Mouse (Mus musculus) layer of hippocampus, adult 9-11 months (tissue): ENCODE measurements around the gene Nmnat2.

ENCODE experiments used
- DNase-seq: peaks from one replicate; pipeline ENCODE4 v3.0.0; 2022

Gene Nmnat2

DNA sequence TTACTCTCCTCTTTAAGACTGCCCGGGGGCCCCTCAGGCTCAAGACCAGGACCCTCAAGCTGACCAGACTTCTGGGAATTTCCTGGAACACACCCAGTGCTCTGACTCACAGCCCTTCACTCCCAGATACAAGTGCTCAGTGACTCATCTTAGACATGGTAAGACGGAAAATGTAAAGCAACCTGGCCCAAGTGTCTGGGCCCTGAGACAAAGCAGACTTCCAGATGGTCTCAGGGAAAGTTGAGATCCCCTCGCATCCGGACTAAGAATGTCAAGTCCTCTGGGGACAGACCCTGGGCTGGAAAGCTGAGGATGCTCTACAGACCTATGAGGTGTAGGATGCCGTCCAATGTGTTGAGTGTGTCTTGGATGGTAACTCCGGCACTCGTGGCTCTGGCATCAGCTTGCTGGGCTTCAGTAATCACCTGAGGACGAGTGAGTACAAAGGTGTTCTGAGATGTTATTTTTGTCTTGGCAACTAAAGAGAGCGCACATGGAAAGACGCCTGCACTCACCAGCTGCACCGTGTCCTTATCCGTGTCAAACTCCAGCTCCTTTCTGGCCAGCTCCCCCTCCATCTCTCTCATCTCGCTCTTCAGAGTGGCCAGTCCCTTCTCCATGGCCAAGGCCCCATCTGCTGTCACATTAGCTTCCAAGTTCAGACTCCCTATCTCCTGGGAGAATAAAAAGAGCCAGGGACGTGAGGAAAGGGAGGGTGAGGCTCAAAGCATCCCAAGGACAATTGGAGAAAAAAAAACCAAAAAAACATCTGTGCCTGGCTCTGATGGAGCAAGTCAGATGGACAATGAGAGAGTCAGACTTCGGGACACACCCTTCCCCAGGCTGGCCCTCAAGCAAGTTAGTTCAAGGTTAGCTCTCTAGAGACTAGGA lies 171.9 kb downstream of the Nmnat2 start:
- no peak for DNase-seq

DNA sequence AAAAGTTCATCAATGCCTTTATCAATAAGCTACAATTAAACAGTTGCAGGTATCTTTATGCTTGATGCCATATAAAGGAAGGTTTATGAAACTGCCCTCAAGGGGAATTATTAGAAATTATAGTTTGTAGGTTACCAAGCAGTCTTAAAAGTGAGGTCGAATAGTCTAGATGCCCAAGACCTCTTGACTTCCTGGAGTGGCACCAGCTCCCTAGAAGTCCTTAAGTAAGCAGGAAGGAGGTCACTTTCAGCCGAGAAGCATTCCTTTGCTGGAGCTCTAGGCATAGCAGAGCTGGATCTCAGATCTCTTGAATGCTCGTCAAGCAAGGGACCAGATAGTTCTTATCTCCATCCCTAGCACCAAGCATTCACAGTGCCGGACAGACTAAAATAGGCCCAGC lies 172.8 kb downstream of the Nmnat2 start:
- DNase-seq, result no peak

DNA sequence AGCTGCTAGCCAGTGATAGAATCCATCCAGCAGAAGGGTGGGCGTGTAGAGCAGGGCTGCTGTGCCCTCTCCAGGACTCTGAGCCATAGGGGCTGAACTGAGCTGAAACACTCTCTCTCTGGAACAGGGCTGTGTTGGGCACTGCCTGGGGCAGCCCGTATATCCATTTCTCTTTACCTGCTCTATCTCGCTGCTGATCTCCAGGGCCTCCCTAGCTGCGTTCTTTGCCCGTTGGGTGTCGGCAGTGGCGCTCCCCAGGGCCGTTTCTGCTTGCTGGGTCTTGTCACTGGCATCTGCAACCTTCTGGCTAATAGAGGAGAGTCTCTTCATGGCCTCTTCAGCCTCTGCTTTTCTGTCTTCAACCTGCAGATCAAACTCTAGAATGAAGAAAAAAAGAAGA lies 174.0 kb downstream of the Nmnat2 start:
- DNase-seq, result no peak

DNA sequence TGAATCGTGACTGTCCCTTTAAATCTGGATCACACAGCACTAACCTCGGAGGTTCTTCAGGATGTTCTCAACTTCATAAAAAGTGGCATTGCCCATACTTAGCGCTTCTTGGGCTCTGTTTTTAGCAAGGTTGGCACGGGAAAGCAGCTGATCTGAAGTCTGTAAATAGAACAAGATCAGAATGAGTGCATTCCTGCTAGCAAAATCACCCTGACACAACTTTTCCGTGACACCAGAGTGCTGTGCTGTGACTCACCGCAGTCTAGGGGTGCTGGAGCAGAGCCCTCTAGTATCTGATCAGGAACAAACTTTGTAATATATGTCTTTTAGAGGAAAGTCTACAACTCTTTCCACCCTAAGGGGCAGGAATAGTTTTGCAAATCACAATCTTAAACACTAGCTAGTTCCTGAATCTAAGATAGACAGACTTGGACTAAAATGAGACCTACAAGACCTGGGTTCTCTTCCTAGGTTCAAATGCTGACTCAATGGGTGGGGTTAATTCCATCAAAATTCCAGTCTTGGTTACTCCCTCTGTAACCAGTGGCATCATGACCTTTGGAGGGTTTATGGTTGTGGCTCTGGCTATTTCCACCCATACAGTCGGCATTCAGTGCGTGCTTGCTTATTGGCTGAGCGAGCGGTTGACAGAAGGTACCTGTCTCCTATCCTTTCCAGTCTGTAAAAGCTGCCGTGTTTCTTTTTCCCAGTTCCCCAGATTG lies 175.4 kb downstream of the Nmnat2 start:
- DNase-seq, result no peak

DNA sequence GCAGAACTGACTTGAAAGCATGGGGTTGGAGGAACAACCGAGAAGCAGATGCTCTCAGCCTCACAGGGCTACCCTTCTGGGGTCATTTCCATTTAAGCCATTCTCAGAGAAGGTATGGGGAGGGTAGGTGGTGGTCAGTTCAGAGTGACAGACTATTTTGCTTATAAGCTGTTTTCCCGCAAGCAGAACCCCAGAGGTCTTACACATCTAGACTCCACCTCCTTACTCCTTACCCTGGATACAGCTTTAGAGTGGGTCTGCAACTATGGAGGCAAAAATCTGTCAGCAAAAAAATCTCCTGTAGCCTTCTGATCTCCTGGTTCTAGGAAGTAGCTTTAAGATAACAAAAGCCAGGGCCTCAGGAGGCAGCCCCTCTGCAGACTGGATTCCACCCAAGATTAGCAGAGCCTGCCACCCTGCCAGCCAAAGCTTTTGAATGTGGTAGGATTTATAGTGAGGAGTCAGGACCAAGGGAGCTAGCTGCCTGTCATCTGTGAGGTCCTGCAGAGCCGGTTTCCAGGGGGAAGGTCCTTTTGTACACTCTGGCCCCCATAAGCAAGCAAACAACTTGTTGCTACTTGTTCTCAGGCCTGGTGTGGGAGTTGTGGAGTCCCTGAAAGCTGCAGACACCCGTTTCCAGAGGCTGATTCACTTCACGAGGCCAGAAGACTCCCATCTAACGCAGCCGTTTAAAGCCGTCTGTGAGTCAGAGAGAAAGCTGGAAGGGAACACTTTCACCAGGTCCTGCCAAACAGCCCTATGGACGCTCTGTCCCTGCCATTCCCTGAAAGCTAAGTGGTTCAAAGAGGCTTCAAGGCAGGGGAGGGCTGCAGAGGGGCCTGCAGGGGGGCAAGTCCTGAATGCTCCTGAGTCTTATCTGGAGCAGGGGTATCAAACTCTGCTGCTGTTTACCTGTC lies 179.3 kb downstream of the Nmnat2 start:
- no peak for DNase-seq

DNA sequence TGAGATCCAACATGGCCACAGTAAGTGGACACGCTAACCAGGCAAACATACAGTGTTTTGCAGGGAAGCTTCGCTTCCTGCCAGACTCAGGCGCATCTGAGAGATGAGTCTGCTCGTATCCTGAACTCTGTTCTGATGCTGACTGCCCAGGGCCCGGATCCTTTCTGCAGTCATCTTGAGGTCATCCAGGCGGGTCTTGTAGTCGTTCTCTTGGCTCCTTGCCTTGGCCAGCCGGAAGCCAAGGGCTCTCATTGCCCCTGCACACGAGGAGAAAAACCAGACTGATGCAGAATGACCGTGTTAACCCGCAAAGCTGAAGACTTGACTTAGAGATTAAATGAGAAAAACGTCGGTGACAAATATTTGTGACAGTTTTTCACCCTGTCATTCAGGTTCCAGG lies 181.9 kb downstream of the Nmnat2 start:
- DNase-seq, result no peak

DNA sequence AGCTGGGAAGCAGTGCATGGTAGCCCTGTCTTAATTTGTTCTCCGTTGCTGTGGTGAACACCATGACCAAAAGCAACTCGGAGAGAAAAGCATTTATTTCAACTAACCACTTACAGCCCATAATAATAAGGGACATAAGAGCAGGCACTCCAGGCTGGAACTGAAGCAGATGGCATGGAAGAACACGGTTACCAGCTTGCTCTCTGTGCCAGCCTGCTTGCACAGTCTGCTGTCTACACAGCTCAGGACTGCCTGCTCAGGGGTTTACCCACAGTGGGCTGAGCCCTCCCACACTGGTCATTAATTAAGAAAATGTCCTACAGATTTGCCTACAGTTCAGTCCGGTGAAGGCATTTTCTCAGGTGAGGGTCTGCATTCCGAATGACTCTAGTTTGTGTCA lies 183.7 kb downstream of the Nmnat2 start:
- DNase-seq, result peak; percentile 50

DNA sequence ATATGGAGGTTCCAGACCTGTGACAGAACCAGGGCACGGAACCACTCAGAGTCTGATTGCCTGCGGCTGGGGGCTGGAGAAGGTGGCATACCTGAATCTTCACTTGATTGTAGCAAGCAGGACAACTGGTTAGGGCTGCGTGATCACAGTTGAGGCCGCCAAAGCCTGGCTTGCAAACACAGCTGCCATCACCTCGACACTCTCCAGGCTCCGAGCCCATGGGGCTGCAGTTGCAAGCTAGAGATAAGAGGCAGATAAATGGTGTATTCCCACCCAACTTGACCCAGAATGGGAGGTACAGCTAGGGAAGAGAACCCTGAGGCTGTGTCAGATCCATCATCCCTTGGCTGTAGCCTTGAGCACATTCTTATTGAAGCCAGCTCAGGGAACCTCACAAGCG lies 184.8 kb downstream of the Nmnat2 start:
- no peak for DNase-seq

DNA sequence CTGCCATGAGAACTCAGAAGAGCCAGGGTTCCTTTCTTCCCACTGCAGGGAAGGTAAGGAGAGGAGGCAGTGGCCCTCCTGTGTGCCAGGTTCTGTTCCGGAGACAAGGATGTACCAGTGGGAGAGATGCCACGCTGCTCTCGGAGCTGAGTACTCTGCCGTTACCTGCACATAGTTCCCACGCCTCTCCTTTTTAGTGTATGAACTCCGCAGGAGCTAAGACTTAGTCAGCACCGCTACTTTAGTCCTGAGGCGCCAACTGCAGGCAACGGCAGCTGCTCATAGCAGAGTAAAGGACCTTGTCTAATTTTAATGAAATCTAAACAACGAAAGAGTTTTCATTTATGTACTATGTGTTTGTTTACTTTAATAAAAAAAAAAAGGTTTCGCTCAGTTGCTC lies 185.5 kb downstream of the Nmnat2 start:
- DNase-seq, result no peak

DNA sequence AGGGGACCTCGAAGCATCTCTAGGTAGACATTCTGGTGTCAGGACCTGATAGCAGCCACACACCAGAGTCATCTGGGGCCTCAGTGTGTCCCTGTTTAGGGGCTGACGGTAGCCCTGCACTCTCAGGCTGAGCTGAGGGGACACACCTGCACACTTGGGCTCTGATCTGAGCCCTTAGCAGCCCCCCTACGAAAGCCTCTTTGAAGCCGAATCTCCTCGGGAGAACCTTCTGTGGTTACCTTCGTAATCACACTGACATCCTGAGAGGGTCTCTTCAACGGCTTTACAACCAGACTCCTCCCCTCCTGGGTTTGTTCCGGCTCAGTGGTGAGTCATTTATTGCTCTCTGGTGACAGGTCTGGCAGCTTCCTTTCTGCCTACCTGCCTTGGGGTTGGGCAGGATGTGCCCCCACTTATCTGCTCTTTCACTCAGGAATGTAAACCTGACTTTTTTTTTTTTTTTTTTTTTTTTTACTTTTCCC lies 186.0 kb downstream of the Nmnat2 start:
- DNase-seq, result no peak

DNA sequence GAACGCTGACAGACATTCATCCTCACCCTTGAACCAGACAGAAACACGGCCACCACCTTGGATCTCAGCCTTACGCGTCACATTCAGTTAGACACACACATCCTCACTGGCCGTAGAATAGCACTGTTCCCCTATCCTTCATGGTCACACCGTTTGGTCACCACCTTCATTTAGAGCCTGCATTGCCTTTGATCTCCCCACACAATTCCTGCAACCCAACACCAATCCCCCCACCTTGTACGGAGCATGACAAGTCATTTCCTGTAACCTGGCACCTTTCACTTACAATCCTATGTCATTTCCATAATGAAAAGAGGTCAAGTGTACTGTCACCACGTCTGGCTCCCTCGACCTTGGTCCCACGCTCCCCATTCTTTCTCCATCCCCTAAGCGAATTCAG lies 189.2 kb downstream of the Nmnat2 start:
- DNase-seq, result no peak

DNA sequence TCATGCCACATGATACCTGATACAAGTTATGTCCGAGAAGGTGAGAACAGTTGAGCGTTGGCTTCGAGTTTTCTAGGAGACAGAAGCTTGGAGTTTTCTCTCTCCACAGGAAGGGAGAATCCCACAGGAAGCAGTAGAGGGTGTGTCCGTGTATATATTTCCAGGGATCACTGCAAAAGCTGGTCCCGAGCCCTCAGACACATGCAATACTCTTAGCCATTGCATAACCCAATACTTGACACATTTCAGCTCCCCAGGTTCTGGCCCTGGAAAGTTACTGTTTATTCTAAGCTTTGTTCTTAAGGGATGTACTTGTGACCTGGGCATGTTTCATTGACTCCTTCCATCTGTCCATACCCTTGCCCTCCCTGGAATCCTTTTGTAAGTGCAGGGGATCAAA lies 191.0 kb downstream of the Nmnat2 start:
- DNase-seq, result no peak

DNA sequence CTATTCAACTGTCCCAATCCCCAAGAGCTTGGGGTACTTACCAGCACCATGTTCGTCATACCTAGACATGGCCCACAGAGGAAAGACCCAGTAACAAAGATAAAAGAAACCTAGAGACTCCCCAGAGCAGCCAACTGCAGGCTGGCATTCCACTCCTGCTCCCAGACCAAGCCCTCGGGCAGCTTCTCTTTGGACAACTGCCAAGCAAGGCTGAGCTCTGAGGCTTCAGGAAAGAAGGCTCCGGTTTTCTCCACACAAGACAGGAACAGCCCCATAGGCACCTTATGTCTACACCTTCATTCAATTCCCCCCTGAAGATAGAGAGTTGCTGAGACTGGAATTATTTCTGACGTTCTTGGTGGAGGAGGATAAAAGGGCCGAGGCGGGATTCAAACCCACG lies 197.8 kb downstream of the Nmnat2 start:
- no peak for DNase-seq

DNA sequence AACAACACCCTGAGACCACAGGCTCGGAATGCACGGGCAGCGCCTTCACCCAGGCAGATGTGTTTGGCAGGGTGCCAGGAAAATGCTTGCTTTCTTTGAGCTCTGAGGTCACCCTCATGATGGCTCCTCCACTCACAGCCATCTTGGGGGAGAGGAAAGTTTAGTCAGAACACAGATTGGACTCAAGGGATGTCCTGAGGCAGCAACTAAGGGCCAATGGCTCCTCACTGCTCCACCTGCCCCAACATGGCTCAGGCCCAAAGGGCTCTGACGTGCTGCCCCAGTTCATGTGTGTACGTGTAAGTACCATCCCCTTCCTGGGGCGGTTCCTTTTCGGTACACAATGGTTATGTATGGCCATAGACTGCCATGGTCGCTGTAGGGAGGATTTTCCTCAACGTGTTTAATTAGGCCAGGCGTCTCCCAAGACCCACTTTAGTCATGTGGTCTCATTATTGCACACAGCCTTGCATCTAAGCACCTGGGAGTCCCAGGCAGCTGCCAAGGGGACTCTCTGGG lies 198.9 kb downstream of the Nmnat2 start:
- DNase-seq, result no peak

DNA sequence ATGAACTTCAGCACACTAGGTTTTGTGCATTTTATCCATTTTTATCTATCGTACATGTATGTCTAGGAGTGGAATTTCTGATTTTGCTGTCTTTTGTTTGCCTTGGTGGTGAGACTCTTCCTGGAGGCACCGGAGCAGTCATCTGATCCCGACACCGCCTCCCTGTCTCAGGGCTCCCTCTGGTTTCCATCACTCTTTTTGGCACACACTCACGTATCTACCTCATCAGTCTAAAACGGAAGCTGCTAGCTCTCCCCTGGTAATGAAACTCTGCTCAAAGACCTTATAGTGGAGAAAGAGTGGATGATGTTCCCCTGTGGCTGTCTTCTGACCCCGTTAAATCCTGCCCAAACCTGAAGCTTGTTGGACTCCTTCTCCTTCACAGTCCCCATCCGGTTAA lies 200.6 kb downstream of the Nmnat2 start:
- DNase-seq, result no peak

DNA sequence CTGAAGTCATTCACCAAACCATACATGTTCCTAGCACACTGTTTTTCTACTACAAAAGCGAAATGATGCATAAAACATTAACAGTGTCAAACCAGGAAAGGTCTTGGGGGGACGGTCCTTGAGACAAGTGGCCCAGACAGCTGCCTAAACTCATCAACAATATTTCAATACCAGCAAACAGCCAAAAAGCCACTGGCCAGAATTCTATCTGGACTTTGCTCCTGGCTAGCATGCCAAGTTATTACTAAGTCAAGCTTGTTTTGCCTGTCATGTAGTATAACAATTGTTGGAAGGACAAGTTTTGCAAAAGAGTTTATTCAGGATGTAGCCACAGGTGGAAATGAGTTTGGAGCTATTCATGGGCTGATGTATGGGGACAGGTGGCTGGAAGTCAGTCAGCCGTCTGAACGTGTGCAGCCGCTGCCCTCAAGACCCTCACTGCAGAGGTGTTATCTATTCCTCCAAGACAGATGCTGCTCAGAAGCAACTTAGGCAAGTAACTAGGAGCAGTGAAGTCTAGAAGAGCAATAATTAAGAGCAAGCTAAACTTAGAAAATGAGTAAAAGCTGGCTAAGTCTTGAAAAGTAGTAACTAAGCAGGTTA lies 202.3 kb downstream of the Nmnat2 start:
- no peak for DNase-seq

DNA sequence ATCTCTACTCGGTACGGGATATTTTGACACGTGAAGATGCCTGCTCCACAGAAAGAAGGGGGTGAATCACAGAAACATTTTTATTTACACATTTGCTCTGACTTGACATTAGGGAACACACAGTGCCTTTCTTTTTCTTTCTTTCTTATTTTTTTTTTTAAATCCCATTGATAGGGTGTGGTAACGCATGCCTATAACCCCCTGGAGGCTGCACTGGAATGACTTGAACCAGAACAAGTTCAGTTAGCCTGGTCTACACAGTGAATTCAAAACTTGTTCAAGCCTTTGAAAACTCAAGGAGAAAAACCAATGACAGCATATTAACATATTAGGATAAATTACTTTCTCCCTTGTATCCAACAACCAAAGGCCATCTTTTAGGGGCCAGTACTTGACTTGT lies 204.3 kb downstream of the Nmnat2 start:
- DNase-seq, result no peak

DNA sequence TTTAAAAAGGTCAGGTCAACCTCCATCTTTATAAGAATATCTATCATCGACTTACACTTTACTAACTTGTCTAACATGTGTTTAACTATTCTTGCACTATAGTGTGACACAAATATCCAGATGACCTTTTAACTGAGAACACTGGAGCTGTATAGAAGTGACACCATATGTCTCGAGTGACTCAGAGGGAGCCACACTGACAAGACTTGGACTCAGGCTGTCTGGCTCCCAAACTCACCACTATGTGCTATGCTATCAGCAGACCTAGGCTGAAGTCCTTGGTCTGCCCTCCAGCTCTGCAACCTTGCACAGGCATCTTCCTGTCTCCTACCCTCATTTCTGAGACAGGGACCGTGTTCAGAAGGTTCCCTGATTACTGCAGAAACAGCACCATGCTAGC lies 209.0 kb downstream of the Nmnat2 start:
- no peak for DNase-seq

DNA sequence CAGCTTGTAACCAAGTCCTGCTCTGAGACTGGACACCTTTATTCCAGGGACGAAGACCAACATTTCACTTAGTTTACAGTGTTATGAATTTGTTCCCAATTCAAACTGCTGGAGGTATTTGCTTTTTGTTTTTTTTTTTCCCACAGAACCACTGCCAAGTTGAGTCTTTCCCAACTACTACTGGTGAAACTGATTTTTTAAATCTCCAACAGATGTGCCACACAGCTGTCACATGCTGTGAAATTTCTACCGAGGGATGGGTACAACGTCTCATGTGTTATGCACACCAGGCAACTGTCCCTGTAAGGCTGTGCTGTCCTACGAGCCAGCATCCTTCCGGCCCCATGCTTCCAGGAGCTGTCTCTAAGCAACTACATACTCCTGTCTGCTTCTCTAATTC lies 213.5 kb downstream of the Nmnat2 start:
- DNase-seq, result no peak
